Mouse (Mus musculus) liver, adult 2 months (tissue): ENCODE results near the gene Chchd4. TPM values are rescaled to one million over a fixed set of nuclear protein-coding genes. Genes with fewer than 3 reads are reported as not detected.

Experiments
- DNase-seq: peaks from one replicate; pipeline ENCODE4 v3.0.0-alpha.2; 2011; ENCODE audit warnings: low read depth, low spot score; ENCODE audit errors: extremely low read depth
- H3K27ac ChIP-seq: fragments of 200-500 bp; replicated peaks from 2 replicates; pipeline ENCODE4 v1.5.1; 2012; ENCODE audit warnings: low read depth, mild to moderate bottlenecking, control low read depth, inconsistent platforms, low read length; ENCODE audit not compliant: insufficient read depth
- H3K27me3 ChIP-seq: fragments of 200-500 bp; 2 replicates; pipeline ENCODE4 v1.6.1; 2012; ENCODE audit warnings: mild to moderate bottlenecking, moderate library complexity, low read length, inconsistent platforms; ENCODE audit not compliant: control insufficient read depth, insufficient read depth
- H3K36me3 ChIP-seq: fragments of 200-500 bp; 2 replicates; pipeline ENCODE4 v1.6.1; 2012; ENCODE audit warnings: low read length, inconsistent platforms; ENCODE audit not compliant: control insufficient read depth, insufficient read depth
- H3K4me1 ChIP-seq: fragments of 200-500 bp; 2 replicates; pipeline ENCODE4 v1.6.1; 2011; ENCODE audit warnings: low read length; ENCODE audit not compliant: control insufficient read depth, insufficient read depth
- H3K4me3 ChIP-seq: fragments of 200-500 bp; 2 replicates; pipeline ENCODE4 v1.5.1; 2011; ENCODE audit warnings: low read depth, mild to moderate bottlenecking, control low read depth, low read length, moderate library complexity; ENCODE audit not compliant: insufficient read depth
- H3K79me2 ChIP-seq: fragments of 200-500 bp; 2 replicates; pipeline ENCODE4 v1.6.1; 2012; ENCODE audit warnings: inconsistent platforms, mild to moderate bottlenecking, low read length, moderate library complexity; ENCODE audit not compliant: control insufficient read depth, insufficient read depth
- H3K9ac ChIP-seq: fragments of 200-500 bp; 2 replicates; pipeline ENCODE4 v1.6.1; 2012; ENCODE audit warnings: low read depth, mild to moderate bottlenecking, control low read depth, inconsistent platforms, low read length
- CTCF ChIP-seq: fragments of 200-500 bp; IDR thresholded peaks from 2 replicates; pipeline ENCODE4 v1.5.1; 2011; ENCODE audit warnings: low read depth, low read length, control low read depth
- POLR2A ChIP-seq: fragments of 200-500 bp; IDR thresholded peaks from 2 replicates; pipeline ENCODE4 v1.6.1; 2011; ENCODE audit warnings: low read length, control low read depth; ENCODE audit not compliant: insufficient read depth; ENCODE audit errors: extremely low read depth
- WGBS: fragments of 180-500 bp; shearing (Covaris S2); methylation state at CpG from one replicate; pipeline ENCODE4 v1.1.7; 2018; 5-methylcytosine and 5-hydroxymethylcytosine counted together
- polyA plus RNA-seq: library from polyadenylated mRNA; depleted of rRNA; stranded (reverse); fragments of >200 nt; gene quantifications from 2 replicates; pipeline ENCODE4 v1.2.3, GENCODE M21; 2012
- total RNA-seq: library from RNA; depleted of rRNA; stranded (reverse); fragments of >200 nt; gene quantifications from 2 replicates; pipeline ENCODE4 v1.2.3, GENCODE M21; 2014

The Chchd4 gene
- total and polyA plus RNA-seq, 2 experiments, result 4.2 TPM

DNA sequence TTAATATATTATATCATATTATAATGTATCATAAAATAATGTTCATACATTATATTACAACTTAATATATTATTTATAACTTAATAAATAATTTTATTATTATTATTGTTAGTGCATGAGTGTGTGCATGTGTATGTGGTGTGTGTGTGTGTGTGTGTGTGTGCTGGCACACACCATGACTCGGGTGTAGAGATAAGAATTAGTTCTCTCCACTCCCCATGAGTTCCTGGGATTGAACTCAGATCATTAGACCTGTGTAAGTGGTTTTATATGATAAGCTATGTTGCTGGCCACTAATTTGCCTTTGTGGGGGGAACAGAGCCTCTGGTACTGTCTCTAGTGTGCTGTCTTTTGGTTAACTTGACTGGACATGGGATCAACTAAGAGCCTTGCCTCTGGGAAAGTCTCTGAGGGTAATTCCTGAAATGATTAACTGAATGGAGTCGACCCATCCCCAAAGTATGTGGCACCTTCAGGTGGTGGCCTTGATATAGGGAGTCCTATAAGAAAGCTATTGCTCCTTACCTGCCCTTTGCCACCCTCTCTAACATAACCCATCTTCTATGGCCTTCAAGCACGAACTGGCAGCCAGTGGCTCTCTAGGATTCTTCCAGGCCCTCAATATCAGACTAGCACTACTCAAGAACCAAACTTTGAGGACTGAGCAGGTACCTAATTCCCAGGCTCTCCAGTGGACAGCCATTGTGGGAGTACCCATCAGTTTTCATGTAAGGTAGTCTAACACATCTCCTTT, 23.7 kb downstream of the Chchd4 start:
- 44% methylated on average over 3 of the region's 3 CpGs for WGBS
- H3K4me1 ChIP-seq, result no peaks in the 10 kb centered on the region
- H3K27ac ChIP-seq, result no peak overlapping the region

DNA sequence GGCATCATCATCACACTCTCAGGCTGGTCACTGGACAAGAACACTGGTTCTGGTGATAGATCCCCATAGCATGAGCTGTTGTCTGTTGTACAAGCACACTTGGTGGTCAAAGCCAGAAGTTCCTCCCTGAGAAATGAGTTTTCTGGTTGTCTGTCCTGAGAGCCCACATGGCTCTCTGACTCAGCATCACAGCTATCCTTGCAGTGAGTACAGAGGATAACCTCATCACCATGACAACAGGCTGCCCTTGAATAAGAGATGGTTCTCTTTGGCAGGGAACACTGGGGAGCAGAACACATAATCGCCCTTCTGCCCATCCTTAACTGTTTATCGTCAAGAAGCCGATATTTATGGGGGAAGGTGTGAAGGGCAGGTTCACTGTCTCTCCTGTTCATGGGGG, 28.0 kb downstream of the Chchd4 start:
- 83% methylated on average over 3 of the region's 3 CpGs for WGBS
- H3K4me1 ChIP-seq, result peaks cover 4% of the 10 kb centered on the region; the same call in 1 of the 2 replicates
- TF ChIP-seq CTCF, result no peak
- H3K4me3 ChIP-seq, result no peak overlapping the region
- H3K9ac ChIP-seq, result no peak overlapping the region
- H3K79me2 ChIP-seq, result no peaks in the 10 kb centered on the region
- H3K27me3 ChIP-seq, result no peaks in the 10 kb centered on the region
- no peaks in the 10 kb centered on the region for H3K36me3 ChIP-seq
- H3K27ac ChIP-seq, result no peak overlapping the region
- DNase-seq, result no peak

More for the DNA sequence above, 23.7 kb downstream of the Chchd4 start:
- no peak overlapping the region for H3K4me3 ChIP-seq
- no peaks in the 10 kb centered on the region for H3K27me3 ChIP-seq
- DNase-seq, result no peak
- TF ChIP-seq CTCF, result no peak
- no peak for TF ChIP-seq POLR2A
- H3K36me3 ChIP-seq, result no peaks in the 10 kb centered on the region
- no peaks in the 10 kb centered on the region for H3K79me2 ChIP-seq
- H3K9ac ChIP-seq, result no peak overlapping the region

DNA sequence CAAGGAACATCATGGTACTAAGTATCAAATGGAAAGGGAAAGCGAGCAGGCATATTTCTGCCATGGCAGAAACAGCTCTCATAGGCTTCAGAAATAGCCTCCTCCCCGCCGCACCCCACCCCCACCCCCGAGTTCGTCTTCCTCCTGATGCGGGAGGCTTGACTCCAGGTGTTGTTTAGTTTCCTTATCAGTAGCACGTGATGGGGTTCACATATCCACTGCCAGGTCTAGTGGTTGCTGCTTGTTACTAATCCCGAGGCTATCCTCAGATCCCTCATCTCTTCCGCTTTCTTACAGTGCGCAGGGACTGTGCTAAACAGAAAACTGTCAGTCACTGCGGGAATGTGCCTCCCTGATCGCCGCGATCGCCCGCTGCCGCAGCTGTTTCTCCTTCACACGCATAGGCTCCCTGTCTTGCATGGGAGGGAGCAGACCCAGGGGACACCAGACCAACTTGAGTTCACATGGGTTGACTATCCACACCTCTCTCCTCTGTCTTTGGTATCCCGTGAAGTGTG, 32.1 kb downstream of the Chchd4 start:
- peak; percentile 64 for DNase-seq
- H3K4me1 ChIP-seq, result peaks cover 4% of the 10 kb centered on the region; the same call in 1 of the 2 replicates
- TF ChIP-seq CTCF (no peak), POLR2A (no peak)
- H3K79me2 ChIP-seq, result no peaks in the 10 kb centered on the region
- H3K27ac ChIP-seq, result no peak overlapping the region
- H3K36me3 ChIP-seq, result no peaks in the 10 kb centered on the region
- peak overlapping the region; percentile 47 for H3K9ac ChIP-seq
- under 1% methylated on average over 19 of the region's 19 CpGs for WGBS
- H3K4me3 ChIP-seq, result peak overlapping the region; percentile 61
- H3K27me3 ChIP-seq, result no peaks in the 10 kb centered on the region

DNA sequence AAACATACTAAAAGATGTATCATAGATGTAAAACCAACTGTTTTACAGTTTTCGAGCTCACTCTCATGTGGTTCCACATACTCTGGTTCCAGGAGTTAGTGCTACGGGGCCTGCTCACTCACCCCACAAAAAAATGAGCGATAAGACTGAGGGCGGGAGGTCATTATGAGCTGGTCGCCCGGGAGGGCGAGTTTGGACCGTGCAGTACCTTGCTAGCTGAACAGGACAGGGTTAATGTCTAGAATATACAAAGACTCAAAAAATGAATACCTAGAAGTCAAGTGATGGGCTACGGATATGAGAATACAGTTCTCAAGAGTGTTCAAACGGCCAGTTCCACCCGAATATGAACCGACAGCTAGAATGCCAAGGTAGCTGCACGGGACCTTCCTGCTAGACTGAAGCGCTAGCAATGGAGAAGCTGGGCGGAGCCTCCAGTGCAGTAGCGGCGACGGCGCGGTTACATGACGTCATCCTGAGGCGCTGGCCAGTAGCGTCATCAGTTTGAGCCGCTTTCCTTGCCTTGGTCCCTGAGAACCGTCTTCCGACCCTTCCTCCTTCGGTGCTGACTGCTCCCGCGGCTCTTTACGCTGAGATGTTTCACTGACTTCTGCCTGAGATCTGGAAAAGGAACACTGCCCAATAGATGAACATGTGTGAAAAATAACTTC, 32.7 kb downstream of the Chchd4 start:
- Histone ChIP-seq H3K27ac (no peak overlapping the region), H3K79me2 (no peaks in the 10 kb centered on the region), H3K4me3 (peak overlapping the region; percentile 61), H3K9ac (peak overlapping the region; percentile 47), H3K4me1 (peaks cover 4% of the 10 kb centered on the region; the same call in 1 of the 2 replicates), H3K36me3 (no peaks in the 10 kb centered on the region), H3K27me3 (no peaks in the 10 kb centered on the region)
- 2% methylated on average over 30 of the region's 30 CpGs for WGBS
- DNase-seq, result peak; percentile 87
- TF ChIP-seq CTCF, result no peak
- TF ChIP-seq POLR2A, result peak; percentile 55; the same call in 1 of the 2 replicates

DNA sequence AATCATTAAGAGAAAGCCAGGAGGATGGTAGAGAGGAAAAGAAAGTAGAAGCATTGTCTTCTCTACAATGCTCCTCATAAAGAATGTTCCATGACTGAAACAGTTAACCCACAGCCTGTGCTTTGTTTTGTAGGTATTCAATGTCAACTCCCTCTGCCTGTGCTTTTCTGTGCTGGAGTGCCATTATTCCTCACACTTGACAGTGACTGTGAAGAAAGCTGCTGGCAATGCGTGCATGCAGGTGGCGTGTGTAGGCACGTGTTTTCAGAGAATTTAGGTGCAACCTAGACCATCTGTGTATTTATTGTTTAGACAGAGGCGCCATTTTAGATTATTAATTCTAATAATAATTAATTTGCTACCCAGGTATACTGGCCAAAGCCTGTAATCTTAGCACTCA, 49.2 kb downstream of the Chchd4 start:
- no peaks in the 10 kb centered on the region; the same call in 1 of the 2 replicates for H3K4me1 ChIP-seq
- no peak for TF ChIP-seq POLR2A
- no peak for TF ChIP-seq CTCF
- WGBS, result 43% methylated on average over 4 of the region's 4 CpGs

More for the DNA sequence above, 49.2 kb downstream of the Chchd4 start:
- Histone ChIP-seq H3K79me2 (no peaks in the 10 kb centered on the region), H3K27me3 (no peaks in the 10 kb centered on the region), H3K36me3 (no peaks in the 10 kb centered on the region), H3K9ac (no peak overlapping the region), H3K27ac (no peak overlapping the region), H3K4me3 (no peak overlapping the region)
- DNase-seq, result no peak
